Mouse (Mus musculus): ENCODE results near the gene Ralgps2.
A peak's percentile ranks its signal among the peaks of the same experiment; 100 is the strongest.

The Ralgps2 gene

DNA sequence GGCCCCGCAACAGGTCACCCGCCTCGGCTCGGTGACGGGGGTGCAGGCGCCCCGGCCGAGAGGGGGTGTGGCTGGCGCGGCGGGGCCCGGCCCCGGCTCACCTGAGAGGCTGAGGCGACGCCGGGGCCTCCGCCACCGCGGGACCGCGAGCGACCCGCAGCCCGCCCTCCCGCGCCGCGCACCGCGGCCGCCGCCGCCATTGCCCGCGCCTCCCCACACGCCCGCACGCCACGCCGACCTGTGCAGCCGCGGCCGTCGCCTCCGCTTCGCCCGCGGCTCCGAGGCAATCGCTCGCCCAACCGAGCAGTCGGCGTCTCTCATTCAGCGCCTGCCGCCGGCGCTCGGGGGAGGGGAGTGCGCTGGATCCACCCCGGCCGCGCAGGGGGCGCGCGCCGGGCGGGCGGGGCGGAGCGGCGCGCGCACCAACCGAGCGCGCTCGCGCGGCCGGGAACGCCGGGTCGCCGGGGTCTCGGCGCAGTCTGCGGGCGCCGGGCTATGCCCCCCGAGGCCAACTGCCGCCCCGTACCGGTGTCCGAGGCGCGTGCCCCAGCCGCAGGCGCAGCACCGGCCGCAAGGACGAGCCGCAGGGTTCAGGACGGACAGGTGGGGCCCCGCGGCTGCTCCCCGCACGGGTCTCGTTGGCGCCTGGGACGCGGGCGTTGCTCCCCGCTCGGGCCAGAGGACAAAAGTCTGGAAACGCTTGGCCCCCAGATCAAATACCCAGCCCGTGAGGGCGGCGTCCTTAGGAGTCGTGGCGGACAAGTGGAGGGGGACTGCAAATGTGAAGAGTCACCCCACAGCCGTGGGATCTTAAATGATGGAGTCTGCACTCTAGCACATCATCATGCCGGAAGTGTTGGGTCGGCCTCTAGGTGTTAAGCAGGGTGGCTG lies at the start of gene Ralgps2:
TSS of gene Ralgps2 (minus strand) at position 376 of the 891 bp plus-strand sequence.
- peak; percentile 89 for DNase-seq

DNA sequence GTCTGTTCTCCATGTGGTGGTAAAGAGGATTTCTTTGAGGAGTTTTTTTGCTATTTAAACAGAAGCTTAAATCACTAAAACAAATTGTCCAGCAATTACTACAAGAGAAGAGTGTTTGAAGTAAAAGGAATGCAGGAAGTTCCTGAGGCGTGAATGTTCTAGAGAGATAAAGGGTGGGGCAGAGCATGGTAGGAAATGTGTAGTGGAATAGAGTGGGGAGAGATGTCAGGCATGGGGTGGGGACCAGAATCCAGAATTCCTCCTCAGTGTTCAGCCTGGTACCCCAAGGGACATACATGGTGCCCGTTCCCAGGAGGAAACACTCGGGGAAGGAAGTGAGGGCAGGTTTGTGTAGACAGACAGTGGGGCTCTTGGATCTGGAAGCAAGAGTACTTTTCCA lies 48.1 kb upstream of the Ralgps2 start:
- DNase-seq: no peak

DNA sequence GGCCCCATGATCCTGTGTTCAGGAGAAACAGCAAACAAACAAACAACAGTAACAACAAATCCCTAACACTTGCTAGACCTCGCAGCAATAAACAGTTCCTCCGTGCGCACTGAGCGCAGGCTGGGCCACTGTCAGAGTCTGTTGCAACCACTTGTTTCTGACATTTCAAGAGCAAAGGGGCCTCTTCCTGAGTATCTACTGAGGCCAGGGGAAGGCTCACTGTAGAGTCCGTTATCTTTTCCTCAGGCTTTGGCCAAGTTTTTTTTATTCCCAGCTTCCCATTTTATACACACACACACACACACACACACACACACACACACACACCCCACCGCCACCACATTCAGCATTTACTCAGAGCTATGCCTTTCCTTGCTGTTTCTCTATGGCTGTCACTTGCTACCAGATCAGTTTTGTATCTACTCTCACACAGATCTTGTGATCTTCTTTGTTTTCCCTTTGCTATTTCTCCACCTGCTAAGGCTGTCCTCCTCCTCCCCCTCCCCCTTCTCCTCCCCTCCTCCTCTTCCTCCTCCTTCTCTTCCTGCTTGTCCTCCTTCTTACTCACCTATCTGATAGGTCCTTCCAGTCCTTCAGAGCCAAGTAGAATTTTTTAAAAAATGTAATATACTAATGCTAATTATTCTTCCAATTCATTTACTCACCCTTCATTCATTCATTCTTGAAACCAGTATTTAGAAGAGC lies 47.4 kb upstream of the Ralgps2 start:
- no peak for DNase-seq

DNA sequence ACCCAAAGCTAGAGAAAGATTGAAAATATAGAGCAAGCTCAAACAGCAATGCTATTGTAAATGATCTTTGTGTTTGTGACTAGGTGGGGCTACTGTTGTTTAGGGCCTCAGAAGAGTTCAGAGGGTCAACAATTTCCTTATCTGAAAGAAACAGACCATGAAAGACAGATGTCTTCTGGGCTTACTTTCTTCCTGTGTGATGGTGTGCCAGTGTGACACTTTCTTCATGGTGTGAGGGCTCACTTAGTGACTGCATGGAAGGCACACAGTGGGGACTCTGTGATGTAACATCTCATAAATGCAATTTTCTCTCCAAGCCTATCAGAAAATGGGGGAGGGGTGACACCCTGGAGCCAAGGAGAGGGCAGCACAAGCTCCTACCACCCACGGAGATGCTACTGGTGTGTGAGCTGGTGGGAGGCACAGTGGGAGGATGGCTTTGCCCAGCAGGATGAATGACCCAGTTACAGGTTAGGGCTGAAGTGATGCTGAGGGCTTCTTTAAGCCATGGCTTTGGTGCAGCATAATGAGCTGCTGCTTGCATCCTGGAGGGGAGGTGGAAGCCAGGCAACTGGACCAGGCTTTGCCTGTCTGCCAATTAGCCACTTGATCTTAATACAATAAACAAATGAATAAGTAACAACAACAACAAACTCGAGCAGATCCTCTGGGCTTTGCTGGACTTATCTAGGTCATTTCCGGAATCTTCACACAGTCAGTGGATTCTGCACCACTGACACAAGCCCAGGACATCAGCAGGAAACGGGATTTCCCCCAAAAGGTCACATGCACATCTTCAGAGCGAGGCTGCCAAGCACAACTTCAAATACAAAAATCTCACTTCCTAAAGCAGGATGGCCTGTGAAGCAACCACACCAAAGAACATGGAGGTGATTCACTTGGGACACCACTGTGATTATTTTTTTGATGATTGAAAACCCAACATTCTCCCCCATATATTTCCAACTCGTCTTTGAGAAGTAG lies 46.5 kb upstream of the Ralgps2 start:
- DNase-seq: no peak

DNA sequence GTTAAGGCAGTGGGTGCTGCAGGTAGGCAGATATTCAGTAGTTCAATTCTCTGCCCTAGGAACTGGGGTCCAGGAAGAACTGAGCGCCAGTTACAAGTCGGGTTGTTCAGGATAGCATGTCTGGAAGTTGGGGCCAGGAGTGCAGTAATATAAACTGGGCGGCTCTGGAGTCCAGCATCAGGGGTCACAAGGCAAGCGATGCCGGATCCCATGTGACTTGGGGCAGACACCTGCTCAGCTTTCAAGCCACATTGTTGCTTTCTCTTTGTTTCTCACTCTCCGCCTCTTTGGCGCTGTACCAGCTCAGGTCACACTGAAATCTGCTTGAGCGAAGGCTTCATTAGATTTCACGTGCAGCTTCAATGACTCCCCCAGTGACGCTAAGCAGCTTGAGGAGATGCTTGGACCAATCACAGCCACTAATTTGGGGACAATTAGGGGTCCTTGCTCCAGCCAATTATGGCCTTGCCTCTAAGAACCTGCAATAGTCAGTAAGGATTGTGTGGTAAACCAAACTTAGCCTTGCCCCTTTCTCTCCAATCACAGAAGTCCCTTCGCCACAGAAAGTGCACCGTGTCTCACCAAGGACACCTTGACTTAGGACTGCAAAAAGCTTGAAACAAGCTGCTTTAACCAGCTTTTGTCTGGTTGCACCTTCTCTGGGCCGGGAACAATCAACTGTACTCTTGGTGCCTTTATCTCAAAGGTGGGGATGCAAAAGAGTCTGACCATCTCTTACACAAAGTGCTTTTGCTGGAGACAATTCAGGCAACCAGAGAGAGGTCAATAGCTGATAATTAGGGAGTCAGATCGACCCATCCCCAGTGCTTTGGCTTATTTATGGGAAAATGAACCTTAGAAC lies 43.8 kb upstream of the Ralgps2 start:
- no peak for DNase-seq

DNA sequence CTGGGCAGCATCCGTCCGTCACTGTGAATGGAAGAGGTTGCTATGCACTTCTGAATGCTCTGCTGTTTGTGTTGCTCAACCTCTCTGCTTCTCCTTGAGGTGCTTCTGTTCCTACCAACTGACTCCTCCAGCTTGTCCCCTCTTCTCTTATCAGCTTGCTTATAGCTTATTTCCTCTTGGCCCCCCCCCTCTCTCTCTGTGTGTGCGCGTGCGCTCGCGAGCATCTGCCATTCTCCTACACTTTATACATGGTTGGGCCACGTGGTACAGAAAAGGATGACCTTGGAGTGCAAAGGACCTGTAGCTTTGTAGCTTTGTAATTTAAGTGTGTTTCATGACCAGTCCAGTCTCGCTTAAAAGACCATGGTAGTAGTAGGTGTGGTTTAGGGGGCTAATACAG lies 42.5 kb upstream of the Ralgps2 start:
- no peak for DNase-seq

DNA sequence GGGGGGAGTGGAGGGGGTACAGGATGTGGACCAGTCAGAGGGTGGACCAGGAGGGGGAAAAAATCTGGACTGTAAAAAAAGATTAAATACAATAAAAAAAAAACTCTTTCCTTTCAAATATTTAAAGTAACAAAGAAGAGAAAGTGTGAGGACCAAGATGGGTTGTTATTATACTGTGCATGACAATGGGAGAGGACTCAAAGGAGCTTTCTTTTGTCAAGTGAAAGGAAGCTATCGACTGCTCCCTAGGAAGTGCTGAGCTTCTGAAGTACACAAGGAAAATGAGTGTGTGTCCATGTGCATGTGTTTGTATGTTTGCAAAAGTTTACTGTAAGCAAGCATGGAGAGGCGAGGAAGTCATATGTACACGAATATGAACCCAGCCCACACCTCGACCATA lies 40.3 kb upstream of the Ralgps2 start:
- no peak for DNase-seq

DNA sequence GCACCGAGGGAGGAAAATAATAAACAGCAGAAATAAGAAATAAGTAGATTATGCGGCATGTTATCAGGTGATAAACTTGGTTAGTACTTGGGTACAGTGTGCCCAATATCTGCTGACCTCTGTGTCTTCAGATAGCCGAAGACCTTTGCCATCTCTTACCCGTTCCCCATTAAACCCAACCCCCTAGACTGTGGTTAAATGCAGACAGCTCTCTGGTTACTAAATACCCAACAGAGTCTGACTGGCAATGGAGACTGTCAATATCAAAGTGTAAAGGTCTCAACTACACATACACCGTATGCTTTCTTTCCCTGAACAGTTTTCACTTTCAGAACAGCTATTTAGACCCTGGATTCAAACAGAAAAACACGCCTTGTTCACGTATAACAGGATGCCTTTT lies 39.2 kb upstream of the Ralgps2 start:
- DNase-seq: no peak

DNA sequence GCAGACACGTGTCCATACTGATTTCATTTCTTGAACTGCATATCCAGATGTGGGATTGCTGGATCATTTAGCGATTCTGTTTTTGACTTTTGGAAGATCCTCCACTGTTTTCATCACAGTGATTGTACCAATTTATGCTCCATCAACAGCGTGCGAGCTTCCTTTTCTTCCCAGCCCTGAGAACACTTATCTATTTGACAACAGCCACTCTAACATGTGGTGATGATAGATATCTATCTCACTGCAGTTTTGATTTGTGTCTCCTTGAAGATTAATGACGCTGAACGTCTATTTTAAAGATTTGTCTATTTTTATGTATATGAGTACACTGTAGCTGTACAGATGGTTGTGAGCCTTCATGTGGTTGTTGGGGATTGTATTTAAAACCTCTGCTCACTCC lies 34.4 kb upstream of the Ralgps2 start:
- DNase-seq: no peak

DNA sequence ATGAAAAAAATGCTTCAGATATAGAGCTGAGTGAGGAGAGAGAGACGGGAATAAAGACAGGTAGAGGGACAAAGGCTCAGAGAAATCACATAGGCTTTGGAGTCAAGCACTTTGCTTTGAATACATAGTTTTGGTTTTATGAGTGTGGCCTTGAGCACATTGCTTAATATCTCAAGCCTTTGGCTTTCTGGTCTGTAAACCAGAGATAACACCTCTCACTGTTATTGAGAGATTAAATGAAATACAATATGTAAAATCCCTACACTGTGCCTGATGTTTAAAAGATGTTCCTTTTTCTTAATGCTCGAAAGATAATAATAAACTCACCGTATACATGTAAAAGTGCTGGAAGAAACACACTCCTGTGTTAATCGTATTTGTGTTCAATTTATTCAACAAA lies 33.0 kb upstream of the Ralgps2 start:
- no peak for DNase-seq

DNA sequence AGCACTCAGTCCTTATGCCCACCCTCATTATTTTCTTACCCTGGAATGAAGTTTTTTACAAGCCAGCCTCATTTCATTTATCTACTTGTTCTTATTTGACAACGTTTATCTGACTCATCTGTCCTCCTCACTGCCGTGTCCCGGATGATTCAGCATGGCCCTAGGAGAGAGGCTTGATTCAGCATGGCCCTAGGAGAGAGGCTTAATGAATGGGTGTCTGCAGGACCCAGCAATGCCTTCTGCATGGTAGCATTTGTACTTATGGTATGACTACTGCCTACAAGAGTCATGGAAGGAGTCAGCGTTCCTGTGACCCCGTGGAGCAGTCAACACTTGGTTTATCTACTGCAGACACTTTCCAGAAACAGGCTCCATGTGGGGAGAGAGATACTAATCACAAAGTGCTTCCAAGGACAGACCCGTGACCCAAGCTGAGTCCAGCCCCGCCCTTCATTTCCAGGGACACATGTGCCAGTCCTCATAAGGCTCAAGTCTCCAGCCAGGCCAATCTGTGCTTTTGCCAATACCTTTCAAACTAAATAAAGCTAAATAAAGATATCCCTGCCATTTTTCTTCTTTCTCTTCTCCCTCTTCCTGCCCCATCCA lies 31.9 kb upstream of the Ralgps2 start:
- DNase-seq: no peak

DNA sequence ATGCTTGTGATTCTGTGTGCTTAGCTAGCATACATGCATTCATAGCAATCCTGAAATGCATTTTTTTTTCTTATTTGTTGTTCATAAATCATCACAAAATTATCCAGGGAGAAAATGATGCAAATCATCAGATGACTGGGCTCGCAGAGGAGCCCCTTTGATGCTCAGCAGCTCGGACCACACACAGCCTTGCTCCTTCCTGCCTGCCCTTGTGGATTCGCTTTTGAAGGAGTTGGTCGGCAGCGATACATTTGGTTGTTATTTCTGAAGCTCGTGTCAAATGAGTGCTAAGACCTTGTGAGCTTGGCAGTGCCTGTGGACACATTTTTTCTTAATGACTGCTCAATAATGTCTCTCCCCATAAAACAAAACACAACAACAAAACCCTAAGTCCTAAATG lies 31.2 kb upstream of the Ralgps2 start:
- DNase-seq: no peak

DNA sequence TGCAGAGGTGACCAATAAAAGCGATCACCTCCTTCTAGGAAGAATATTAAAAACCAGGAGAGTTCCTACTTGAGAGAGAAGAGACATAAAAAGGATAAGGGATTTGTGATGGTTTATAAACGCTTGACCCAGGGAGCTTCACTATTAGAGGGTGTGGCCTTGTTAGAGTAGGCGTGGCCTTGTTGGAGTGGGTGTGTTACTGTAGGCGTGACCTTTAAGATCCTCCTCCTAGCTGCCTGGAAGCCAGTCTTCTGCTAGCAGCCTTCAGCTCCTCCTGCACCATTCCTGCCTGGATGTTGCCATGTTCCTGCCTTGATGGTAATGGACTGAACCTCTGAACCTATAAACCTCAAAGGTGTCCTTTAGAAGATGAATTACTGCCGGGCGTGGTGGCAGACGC lies 28.7 kb upstream of the Ralgps2 start:
- no peak for DNase-seq

DNA sequence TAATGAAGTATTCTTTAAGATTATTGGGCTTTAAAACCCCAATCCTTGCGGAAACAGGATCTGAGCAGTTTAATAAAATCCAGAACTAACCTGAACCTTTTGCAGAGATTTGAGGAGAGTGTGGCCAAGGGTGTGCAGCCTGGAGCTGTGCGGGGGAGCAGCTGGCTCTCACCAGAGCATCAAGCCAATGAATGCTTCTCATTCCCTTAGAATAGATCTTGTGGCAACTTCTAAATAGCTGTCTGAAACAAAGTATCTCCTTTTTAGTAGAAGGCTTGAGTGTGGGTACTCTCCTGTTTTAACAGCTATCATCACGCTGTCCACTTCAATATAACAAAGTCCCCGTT lies 25.1 kb upstream of the Ralgps2 start:
- no peak for DNase-seq

DNA sequence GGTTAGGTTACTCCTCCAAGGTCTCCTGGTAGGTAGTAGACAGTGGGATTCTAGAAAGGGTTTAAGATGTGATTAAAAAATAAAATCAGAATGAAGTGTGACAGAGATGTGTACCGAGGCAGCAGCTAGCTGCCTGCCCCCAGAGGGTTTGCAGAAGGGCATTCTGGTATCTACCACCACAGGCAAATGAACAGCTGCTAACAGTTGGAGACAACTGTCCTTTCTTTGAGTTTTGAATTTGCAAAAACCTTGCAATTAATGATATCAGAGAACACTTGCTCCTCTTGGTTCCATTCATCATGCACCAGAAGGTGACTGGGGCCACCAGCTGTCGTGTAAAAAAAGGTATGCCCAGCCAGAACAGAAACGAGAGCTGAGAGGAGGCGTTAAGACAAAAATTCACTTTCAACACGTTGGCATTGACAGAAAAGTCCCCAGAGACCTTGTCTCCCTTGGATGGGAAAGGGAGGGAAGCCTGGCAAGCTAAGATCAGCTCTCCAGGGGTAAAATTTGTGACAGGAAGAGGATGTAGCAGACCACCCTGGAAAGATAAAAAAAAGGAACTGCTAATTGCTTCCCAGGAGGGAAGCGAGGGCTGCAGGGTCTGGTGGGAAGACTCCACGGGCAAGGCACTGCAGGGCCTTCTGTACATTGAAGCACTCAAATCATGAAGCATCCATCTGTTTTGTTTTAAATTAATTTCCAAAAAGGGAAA lies 24.6 kb upstream of the Ralgps2 start:
- DNase-seq: peak; percentile 35

DNA sequence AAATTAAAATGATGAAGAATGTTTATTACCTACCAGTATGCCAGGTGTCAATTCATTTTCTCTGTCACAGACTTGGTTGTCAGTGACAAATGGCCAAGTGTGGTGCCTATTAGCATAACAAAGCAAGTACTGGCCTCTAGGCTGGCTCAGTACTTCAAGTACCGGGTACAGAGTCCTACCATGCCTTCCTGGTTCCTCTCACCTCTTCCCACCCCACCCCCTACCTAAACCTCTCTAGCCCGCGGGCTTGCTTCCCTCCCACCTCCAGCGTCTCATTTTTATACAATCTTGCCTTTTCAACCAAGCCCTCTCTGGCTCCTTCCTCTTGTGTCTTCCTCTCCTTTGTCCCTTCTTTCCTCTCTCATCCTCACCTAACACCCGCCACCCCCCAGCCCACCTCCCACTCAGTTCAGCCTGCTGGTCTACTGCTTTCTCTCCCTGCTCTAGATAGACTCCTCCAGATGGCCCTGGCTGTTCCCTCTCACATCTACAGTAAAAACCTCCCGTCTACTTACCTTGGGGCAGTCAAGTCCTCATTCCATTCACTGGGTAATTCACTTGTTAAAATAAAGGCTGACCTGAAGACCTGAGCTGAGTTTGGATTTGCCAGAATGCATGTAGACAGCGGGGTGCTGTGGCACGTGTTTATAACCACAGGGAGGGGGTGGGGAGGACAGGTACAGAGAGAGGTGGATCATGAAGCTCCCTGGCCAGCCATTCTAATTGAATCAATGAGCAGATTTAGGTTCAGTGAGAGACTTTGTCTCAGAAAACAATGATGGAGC lies 22.2 kb upstream of the Ralgps2 start:
- no peak for DNase-seq

DNA sequence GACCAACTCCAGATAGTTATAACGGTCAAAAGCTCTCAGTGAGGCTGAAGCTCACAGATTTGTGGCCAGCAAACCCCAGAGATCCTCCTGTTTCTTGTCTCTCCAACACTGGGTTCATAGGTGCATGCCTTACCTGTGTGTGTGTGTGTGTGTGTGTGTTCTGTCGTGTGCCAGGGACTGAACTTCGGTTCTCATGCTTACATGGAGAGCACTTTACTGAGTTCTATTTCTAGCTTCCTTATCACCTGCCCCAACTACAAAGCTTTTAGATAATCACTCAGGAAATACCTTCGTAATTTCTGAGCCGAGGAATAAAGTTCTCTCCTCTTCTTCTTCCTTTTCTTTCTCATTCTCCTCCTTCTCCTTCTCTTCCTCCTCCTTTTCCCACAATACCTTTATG lies 19.6 kb upstream of the Ralgps2 start:
- DNase-seq: no peak

DNA sequence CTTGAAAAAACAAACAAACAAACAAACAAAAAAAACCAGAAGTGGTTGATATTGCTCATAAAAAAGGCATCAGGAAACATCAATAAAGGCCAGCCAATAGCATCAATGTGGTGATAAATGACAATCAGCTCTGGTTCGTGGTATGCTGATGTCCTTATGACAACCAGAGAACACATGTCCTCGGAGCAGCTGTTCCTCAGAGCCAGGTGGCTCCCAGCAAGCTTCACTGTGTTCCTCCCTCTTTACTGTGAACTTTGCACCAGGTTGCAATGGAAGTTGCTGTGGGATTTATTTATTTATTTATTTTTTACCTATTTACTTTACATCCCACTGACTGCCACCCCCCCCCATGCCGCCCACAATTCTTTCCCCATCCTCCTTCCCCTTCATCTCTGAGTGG lies 17.9 kb upstream of the Ralgps2 start:
- no peak for DNase-seq

DNA sequence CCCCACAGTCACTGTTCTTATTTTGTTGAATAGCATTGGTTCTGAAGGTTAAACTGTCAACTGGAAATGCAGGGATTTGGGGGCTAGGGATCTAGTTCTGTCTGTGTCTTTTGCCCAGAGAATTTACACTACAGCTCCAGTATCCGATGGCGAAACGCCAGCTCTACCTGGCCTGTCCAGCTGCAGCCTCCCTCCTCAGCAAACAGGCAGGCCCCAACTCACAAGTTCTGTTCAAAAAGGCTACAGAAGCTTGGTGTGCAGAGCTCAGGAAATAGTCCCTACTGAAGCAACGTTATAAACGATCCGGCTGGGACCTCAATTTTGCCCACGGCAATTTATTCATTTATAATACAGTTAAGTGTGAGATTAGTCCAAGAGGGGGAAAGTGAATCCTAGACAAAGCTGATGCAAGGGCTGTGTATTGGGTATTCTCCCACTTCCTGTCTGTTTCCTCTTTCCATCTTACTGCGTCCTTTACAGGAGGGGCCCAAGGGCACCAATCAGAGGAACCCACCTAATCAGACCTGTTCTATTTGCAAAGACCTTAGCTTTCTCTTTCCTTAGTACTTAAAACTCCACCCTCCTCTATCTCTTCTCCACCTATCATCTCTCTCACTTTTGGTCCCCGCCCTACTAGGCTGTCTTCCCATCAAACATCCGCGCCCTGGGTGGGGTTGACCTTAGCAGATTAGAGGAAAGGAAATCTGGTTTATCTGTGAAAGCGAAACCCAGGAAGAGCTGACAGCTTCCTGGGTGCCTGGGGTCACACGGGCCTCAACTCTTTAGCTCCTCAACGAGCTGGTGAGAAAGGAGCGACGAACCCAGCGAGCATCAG lies 16.7 kb upstream of the Ralgps2 start:
- DNase-seq: no peak

Measured in embryo, embryonic 11 days (tissue).